In genomic region chr8:13688461-13688860, GRCm38 (mm10) we compare ENCODE assay signal across 10 mouse cellular contexts. TPM values are rescaled to one million over a fixed set of nuclear protein-coding genes. Genes with fewer than 3 reads are reported as not detected.
DNase-seq lines count a peak whose midpoint lies in the region; TF ChIP-seq lines count a peak whose summit lies in the region.
"Had no signal": no experiment of that assay in that cellular context is flagged by ENCODE, and none has a peak within 500 bp of the region (broad histone marks: within the 10 kb centered on the region; RNA-seq: fewer than 3 reads in every experiment).

No protein-coding gene starts in this region.

- DNase-seq in gastrocnemius, adult 2 months: peak; percentile 77
- no peak for DNase-seq in gastrocnemius, adult 8-10 months (ENCODE audit: low spot score in 2 of 2)
- DNase-seq in urinary bladder, postnatal 25 days (ENCODE audit: low spot score): peak; percentile 15
- DNase-seq in urinary bladder, postnatal 10 days (ENCODE audit: low spot score): no peak
- DNase-seq in kidney, postnatal 36 days: peak; percentile 51 to 57
- DNase-seq in limb, embryonic 10.5 days (ENCODE audit: low spot score): no peak
- DNase-seq in B cell, adult 2 months: no peak
- no peak for DNase-seq in layer of hippocampus, adult 9-11 months
- DNase-seq: liver, embryonic 13.5 days; right cerebral cortex, postnatal 4 days had no signal

- no peaks in the 10 kb centered on the region for H3K27me3 ChIP-seq in limb, embryonic 10.5 days (ENCODE audit: low read depth, poor library complexity, severe bottlenecking)
- H3K27me3 ChIP-seq: liver, embryonic 13.5 days had no signal

- no peak overlapping the region for H3K4me3 ChIP-seq in gastrocnemius, adult 2 months
- no peak overlapping the region for H3K4me3 ChIP-seq in limb, embryonic 10.5 days
- H3K4me3 ChIP-seq: liver, embryonic 13.5 days had no signal

- no peak for TF ChIP-seq CTCF in gastrocnemius, adult 2 months (IDR thresholded peaks at IDR 0.05)

- H3K9me3 ChIP-seq in limb, embryonic 10.5 days (replicated peaks): no peaks in the 10 kb centered on the region

- H3K27ac ChIP-seq in gastrocnemius, adult 2 months: peak overlapping the region; percentile 46
- H3K27ac ChIP-seq in limb, embryonic 10.5 days: no peak overlapping the region
- H3K27ac ChIP-seq: liver, embryonic 13.5 days had no signal

- WGBS in limb, embryonic 10.5 days: 60% methylated on average over 6 of the region's 6 CpGs

- no peaks in the 10 kb centered on the region for H3K36me3 ChIP-seq in limb, embryonic 10.5 days
- H3K36me3 ChIP-seq: liver, embryonic 13.5 days had no signal

- H3K4me1 ChIP-seq in limb, embryonic 10.5 days: peaks cover 30% of the 10 kb centered on the region

- intact Hi-C loops in gastrocnemius, adult 2 months (cut with DNase I): no loop called here

RNA-seq across cellular contexts. Expression of gene Rasa3, which starts 11.1 kb away (rescaled TPM):
- 10 to 100 TPM in 1 of 2 experiments, 1 to 10 TPM in 1; 5.9 to 10.5 TPM for total RNA-seq in gastrocnemius, adult 2 months (2021)
- 1 to 10 TPM; 5.0 to 6.9 (median 6.2) TPM for total RNA-seq in gastrocnemius, adult 8-10 months (2022)
- polyA plus RNA-seq in limb, embryonic 10.5 days (2016; fragmentation: Nextera tagmentation; extraction: Ambion mirVana): 17.0 and 18.1 TPM in 2 replicates

RNA-seq across cellular contexts. Expression of gene Cfap97d2, which starts 17.2 kb away (rescaled TPM):
- not detected for total RNA-seq in gastrocnemius, adult 2 months (2021)
- not detected for total RNA-seq in gastrocnemius, adult 8-10 months (2022)
- polyA plus RNA-seq in limb, embryonic 10.5 days (2016; fragmentation: Nextera tagmentation; extraction: Ambion mirVana): not detected in 2 replicates
- polyA plus RNA-seq: liver, embryonic 13.5 days had no signal

Comparison
In these comparisons a context has a peak if more than half of its experiments do, and no peak if none do; other contexts are left out.
1. DNase-seq: peak in gastrocnemius, adult 2 months (single experiment), urinary bladder, postnatal 25 days (single experiment) and kidney, postnatal 36 days (2 of 2); none in gastrocnemius, adult 8-10 months (0 of 2), urinary bladder, postnatal 10 days (single experiment), limb, embryonic 10.5 days (single experiment), B cell, adult 2 months (0 of 2) and layer of hippocampus, adult 9-11 months (single experiment).